Mouse (Mus musculus): Measurements from ENCODE around the gene Hist1h2bf.

DNA sequence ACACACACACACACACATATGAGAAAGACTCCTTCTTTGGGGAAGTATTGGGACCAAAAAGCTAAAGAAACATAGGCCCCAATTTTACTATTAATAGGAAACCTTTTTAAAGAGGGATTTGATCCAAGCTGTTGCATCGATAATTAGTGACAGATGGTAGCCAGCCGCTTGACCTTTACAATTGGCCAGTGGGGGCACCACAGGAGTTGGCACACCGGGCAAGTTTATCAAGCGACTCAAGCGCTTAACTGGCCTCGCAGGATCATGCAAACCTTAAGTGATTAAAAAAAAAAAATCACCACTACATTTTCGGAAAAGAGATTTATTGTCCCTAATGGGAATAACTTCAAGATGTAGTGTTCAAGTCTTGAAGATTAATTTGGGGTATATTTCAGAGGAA is 18.6 kb upstream of the Hist1h2bf start:
- TF ChIP-seq CTCF (IDR thresholded peaks at IDR 0.05; ENCODE audit: low read depth, low read length) (no peak), POLR2A (IDR thresholded peaks at IDR 0.05; ENCODE audit: borderline replicate concordance, low read depth, low read length) (no peak)

All from bone marrow macrophage, adult 2 months (primary cell).